Mouse (Mus musculus) adipocyte (in vitro differentiated cells): Measurements from ENCODE around the gene Tshz2.

ENCODE experiments used
- DNase-seq: peaks from one replicate; pipeline ENCODE4 v3.0.0-alpha.2; 2016; ENCODE audit warnings: low spot score

Tshz2 gene

DNA sequence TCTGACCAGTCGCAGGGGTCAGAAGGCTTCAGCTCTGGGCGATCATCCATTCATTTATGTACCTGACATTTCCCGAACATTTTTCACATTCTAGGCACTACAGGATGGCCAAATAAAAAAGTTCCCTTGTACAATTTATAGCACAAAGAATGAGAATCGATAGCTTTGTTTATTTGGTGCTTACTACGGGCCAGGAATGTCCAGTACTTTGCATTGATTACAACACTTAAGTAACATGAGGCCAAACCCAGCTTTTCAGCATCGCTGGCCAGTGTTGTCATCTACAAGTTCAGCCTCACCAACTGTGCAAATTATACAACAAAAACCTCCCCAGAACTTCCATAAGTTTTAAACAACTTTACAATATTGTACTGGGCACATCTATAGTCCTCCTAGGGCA lies 315.3 kb downstream of the Tshz2 start:
- no peak for DNase-seq

DNA sequence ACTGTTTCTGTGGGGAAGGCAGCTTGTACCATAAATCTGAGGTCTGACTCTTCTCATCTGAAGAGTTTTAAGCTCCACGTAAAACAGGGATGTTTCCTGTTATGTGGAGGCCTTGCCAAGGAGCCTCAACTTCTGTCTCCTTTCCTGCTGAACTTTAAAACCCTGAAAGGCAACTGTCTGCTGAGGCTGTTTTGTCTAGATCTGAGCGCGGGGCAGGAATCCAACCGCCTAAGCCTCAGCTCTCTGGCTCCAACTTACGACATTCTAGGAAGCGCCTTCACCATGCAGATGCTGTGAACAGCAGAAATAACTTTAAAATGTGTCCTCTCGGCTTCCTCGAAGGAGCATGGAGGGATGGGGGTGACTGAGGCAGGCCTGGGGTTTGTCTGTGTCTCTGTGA lies 318.2 kb downstream of the Tshz2 start:
- no peak for DNase-seq

DNA sequence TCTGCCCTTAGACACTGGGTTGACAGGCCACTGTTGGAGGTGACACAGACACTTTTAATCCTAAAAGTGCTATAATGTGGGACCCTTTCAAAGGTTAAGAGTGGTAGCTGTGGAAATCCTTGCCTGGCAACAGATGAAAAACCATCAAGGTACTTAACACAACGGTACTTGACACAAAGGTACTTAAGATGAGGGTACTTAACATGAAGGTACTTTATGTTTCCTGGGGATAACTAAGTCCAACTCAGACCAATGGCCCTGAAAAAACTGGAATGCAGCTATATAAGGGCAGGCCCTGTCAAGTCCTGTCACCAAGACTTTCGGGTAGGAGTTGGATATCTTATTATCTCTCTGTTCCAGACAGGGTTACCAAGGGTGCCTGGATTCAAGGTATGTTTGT lies 320.2 kb downstream of the Tshz2 start:
- no peak for DNase-seq

DNA sequence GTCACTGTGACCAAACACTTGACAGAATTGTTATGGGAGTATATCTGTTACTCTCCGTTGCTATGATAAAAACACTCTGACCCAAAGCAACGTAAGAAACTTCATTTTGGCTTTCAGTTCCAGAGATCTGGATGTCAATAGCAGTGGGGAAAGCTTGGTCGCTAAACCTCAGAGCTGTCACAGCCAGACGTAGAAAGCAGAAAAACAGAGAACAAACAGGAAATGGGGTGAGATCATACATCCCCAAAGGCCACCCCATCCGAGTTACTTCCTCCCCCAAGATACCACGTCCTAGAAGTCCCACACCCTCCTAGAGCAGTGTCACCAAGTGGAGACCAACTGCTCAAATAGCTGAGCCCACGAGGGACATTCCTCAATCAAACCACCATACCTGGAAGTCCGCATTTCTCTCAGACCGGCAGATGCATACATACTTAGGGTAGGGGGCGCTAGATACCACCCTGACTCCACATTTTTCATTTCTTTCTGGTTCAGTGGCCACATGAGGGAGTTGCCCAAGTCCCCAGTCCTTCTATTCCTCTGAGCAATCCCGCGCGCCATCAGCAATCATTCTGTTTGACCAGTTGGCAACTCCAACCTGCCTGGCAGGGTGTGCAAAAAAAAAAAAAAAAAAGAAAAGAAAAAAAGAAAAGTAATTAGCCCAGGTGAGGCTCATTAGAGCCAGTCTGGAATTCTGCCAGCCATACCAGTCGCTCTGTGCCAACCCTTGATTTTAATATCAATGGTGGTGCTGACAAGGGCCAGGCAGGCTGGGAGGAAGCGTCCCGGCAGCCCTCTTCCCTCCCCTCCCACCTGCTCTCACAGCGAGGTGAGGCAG lies 326.1 kb downstream of the Tshz2 start:
- no peak for DNase-seq

DNA sequence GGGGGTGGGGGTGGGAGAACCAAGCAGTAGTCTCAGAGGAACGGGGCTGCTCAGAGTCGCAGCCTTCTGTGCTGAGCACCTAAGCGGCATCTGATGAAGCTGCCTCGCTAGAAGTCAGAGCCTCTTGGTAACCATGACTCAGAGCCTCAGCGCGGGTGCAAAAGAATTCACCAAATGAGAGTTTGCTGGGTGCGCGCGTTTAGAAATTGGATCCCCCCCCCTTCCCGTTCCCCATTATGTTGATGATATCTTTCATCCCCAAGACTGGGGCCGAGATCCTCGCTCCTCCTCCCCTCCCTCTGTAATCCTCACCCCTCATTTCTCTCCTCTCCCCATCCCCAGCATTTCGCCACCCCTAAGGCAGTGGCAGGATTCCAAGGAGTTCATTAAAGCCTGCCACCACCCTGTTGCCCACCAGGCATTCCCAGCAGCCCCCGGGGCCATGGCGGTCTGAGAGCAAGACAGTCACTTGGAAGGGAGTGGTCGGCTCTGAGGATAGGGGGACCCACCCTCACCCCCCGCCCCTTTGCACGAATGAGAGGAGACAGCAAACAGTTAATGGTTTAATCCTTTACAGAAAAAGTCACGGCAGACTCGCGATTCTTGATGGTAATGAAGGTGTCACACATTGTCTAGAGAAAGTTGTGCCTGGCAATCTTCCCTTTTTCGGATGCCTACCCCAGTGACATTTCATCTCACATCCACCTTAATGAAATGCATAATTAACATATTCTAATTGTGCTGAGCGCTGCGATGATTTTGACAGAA lies 328.8 kb downstream of the Tshz2 start:
- no peak for DNase-seq

DNA sequence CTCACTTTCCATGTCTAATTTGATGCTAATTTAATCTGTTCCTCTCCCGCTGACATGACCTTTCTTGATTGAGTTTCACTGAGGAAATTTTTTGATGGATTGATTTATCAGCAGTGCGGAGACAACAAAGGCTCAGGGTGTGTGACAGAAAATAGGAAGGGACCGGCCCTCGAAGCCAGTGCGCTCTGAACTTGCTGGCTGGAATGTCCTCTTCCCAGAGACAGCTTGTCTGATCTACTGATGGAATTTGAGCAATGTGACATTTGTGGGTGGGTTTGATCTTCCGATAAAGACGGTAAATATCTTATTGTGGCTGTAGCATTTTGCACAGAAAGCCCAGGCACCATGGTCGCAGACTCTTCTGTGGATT lies 329.4 kb downstream of the Tshz2 start:
- no peak for DNase-seq

DNA sequence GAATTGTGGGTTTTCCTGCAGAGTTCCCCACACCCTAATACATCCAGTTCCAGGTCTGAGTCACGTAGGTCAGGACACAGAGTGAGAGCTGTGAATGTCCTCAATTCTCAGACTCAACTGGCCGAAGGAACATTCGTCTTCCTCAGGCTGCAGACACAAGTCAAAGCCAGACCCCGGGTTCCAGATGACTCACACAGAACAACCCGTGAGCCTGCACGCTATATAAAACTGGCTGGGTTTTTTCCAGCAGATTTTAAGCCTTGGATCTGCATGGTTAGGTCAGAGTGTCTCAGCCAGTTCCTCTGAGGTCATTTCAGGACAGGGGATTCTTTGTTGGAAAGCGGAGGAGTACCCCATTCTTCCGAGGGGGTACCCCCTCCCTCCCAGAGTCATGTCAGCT lies 330.0 kb downstream of the Tshz2 start:
- DNase-seq = no peak

DNA sequence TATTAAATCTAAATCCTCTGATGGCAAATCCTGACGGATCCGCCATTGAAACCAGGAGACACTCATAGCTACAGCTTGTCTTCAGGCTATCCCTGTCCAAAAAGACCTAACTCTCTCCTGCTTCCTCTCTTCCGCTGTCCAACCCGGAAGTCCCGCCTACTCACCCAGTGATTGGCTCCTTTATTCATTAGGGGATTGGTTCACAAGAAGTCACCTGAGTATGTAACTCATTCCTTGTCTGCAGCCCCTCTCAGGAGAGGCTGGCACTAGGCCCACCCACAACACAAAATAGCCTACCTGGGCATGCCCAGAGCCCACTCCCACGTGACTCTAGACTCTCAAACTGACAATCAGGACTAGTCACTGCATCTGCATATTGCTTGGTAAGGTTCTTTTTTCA lies 337.7 kb downstream of the Tshz2 start:
- DNase-seq = no peak

DNA sequence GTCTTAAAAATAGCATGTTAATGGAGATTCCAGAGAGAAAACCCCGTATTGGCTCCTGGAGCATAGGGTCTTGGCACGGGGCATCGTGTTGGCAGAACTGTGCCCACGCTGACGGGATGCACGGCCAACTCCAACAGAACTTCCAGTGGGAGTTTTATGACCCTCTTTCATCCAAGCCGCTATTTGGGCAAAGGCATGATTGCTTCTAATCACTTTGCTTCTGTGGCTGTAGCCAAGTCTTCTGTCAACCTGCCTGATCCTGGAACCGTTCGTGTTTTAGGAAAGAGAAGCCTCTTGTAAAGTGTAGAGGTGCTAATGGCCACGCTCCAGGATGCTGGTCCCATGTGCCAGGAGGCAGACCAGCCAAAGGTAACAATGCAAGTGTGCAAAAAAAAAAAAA lies 350.1 kb downstream of the Tshz2 start:
- DNase-seq = no peak

DNA sequence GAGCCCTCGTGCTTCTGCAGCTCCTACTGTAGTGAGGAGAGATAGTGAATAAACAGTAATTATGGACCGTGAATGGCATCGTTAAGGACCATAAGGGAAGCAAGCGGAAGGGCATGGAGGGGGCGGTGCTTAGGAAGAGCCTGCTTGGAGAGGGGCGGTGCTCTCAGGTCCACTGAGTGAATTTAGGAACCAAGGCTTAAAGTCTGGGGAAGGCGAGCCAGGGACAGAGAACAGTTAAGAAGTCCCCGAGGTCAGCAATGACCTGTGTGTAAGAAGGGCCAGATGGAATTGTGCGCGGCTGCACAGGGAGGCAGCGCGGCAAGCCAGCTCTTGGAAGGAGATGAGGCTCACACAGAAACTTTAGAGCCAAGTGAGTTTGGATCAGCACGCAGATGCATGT lies 354.4 kb downstream of the Tshz2 start:
- no peak for DNase-seq

DNA sequence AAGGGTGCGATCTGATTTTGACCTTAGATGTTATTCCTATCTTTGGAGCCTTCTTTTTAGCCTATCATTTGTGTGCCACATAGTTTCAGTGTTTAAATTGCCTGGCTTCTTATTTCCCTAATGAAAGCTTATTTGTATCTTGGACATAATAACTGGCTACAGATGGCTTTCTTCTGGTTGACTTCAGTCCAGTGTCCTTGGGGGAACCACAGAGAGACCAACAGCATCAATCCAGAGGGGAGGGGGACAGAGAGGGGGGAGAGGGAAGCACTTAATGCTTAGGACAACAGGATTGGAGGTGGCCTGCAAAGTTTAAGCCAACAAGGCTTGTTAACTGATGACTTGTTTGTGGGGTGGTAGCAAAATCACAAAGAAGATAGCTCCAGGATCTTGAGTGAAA lies 356.4 kb downstream of the Tshz2 start:
- no peak for DNase-seq

DNA sequence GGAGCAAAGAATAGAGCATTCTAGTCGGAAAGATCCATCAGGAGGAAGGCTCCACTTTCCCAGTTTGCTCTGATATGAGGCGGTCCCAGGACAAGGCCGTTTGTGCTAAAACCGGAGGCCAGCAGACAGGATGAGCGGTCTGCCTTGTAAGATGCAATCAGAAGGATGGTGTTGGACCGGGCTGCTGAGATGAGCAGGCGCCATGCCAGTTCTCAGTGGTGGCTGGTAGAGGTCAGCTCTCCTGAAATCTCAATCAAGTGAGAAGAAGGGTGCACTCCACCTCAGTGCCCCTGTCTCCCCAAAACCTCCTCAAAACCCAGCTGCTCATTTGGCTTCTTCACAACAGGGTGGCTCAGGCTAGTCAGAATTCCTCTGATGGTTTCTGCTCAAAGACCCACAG lies 358.2 kb downstream of the Tshz2 start:
- no peak for DNase-seq

DNA sequence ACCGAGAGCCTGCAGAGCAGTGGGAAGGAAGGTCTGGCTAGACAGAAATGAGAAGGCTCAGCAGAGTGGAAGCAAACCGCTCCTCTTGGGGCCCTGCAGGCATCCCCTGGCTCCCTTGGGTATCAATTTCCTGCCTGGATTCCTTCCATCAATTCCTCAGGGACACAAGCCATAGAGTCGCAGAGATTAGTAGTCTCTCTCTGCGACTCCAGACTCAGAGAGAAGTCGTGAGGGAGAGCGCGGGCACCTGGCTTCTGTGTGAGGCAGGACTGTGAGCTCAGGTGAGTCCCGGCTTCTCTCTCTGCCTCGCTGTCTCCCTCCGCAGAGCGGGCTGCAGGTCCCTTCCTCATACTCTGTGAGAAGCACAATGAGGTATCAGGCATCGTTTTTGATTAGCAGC lies 363.2 kb downstream of the Tshz2 start:
- DNase-seq = no peak

DNA sequence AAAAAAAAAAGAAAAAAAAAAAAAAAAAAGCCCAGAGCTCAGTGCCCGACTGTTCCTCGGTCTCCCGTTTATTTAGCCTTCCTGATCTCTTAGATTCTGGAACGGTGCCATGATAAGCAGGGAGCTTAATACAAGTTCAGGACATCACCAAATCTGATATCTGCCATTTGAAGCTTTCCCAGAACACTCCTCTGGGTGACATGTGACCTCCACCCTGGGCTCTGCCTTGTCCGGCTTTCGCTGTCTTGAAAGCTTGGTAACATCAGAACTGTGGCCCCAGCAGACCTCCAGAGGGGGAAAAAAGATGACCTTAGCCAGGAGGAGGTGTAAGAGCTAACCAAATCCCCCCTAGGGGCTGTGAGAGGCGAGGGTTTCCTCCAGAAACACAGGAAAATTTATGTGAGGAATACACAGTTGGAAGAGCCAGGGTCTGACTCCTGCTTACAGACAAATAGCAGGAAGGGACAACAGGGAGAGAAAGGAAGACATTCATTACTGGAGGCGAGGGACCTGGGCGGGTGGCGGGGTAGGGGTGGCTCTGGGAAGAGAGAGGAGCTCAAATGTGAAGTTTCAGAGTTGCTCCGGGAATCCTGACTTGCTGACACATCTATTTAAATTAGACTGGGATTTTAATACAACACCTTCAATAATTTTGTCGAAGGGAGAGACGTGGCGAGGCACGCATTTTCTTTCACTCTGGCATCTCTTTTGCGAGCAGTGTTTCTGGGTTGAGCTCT lies 363.9 kb downstream of the Tshz2 start:
- no peak for DNase-seq

DNA sequence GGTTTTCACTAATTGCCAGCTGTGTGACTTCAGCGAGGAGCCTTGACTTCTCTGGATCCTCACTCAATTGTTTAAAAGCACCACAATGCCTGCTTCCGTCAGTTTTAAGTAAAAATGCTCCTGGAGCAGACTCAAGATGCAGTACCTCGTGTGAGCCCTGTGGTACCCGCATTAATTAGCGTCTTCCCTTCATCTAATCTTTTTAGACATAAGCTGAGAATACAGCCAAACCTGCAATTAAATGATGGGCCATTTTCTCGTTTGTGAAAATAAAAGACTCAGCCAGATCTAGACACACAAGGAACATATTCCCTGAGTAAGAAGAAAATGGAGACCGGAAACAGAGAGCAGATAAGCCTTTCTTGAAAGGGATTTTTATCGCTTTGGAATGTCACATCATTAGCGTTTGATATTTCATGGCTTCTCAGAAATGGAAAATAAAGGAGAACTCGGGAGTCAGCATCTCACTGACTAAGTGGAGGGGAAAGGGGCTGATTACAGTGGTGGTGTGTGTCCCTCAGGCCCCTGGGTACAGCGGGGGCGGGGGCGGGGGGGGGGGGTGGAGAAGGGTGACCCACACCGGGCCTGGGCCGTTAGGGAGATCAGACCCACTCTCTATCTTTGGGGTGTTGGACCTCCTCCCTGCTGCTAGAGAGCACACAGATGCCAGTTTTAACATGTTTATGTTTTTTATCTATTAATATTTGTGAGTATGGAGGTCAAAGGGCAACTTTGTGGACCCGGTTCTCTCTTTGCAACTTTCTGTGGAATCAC lies 364.6 kb downstream of the Tshz2 start:
- DNase-seq = no peak

DNA sequence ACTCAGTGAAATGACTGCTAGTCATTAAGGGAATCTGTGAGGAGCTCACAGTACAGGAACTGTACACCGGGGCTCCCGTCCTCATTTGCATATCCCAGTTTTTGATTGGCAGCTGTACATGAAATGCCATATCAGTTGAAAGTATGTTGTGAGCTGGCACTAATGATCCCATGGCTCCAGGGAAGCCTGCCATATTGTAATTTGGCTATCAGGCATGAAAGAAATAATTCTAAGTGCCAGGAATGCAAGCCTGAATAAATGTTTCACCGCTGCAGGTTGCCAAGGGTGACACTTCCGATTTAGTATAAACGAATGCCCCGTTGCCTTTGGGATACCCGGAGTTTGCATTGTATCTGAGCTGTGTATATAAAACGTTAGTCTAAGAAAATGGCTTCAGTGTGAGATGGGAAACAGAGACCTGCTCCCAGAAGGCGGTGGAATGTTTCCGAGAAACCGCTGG lies 366.1 kb downstream of the Tshz2 start:
- no peak for DNase-seq

DNA sequence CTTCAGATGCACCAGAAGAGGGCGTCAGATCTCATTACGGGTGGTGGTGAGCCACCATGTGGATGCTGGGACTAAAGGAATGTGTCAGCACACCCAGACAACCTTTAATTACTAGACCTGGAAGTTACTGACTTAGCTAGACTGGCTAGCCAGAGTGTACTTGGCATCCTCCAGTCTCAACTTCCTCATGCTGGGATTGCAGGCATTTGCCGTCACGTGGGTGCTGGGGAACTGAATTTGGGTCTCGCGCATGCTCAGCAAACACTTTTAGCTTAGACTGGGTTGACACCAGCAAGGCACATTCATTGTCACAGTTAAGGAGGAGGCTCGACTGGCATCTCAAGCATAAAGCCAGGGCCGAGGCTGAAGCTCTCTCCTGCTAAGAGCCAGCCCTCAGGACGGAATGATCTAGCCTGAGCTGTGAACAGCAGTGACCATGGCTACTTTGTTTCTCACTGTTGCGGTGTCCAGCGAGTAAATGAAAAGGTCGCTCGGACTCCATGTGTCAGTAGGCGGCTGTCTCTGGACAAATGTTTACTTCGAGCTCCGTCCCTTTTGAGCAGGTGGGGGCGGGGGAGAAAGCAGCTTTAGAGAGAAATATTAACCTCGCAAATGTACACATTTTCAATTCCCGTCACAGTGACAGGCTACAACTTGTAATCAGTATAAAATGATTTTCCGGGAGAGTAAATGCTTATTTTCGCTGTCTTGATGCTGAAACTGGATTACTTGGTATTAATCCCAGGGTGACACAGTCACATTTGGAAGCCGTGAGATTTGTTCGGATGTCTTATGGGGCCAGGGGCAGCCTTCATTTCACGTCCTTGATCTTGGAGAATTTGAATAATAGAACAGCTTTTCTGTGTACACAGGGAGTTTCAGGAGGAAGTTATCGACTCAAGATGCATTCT lies 370.0 kb downstream of the Tshz2 start:
- DNase-seq = no peak

DNA sequence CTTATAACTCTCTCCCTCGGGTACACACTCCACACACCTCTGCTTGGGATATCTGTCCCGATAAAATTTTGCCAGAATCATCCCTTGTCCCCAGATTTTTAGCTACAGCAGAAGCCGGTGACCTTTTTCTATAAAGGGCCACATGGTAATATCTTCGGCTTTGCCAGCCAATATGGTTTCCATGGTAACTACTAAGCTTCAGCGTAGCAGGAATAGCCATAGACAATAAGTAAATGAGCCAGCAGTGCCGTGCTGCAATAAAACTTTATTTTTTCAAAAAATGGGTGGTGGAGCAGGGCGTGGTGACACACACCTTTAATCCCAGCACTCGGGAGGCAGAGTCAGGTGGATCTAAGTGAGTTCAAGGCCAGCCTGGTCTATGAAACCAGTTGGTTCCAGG lies 370.9 kb downstream of the Tshz2 start:
- DNase-seq = no peak

DNA sequence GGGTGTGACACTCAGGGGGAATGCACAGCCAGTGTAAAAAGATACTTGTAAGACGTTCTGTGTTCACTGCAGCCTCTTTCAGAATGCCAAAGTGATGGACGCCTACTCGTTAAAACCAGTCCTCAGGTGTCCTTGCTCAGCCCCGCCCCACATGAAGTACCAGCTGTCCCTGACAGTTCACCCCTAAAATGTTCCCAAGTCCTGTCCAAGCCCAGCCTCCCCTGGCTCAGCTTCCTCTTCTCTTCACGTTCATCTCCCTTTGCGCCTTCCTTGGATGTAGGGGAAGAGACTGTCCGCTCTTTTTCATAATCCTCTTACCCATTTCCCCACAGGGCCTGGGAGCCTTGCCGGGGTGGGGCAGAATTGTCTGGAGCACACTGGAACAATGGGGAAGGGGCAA lies 374.0 kb downstream of the Tshz2 start:
- DNase-seq = no peak

DNA sequence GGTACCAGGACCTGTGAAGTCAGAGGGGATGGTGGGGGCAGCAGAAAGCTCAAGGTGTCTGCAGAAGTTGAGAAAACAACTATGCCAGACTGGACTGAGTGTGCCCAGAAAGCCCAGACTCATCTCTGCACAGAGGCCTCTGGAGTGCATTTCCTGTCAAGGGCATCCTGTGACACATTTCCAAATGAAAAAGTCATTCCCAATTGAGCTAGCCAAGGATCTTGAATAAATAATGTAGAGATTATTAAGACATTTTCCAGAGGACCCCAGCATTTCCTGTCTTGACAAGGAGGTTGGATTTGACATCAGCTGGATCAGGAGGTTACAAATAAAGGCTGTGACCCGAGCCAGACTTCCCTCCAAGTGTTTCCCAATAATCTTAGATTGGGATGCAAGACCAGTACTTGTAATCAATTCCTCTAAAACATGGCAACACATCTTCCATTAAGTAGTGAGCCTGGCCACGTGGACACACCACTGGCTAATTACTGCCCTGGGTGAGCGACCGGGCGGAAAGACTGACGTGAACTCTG lies 374.7 kb downstream of the Tshz2 start:
- DNase-seq = no peak

DNA sequence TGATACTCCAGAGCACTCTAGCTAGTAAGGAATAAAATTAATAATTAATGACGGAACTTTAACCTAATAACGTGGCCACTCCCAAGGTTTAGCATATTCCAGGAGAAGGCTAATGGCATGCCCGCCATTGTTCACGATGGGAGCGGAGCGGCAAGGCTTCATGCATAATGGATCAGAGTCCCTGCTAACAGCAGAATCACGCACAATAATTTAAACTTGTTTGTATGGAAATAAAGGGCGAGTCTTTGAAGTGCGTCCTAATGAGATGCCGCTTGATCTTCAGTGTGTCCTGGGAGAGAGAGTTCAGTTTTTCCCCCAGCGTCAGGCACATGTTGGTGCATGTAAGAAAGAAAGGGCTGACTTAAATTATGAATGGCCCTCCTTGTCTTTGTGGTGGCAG lies 376.9 kb downstream of the Tshz2 start:
- DNase-seq = no peak
